Mouse (Mus musculus) adrenal gland, postnatal 10 days (tissue): ENCODE measurements around the gene Hoxb6. TPM values are rescaled to one million over a fixed set of nuclear protein-coding genes. Genes with fewer than 3 reads are reported as not detected.

Source experiments
- DNase-seq: peaks from one replicate; pipeline ENCODE4 v3.0.0; 2021; ENCODE audit warnings: mixed read lengths
- total RNA-seq, 2 experiments: library from RNA; stranded (reverse); gene quantifications; 2 replicates each; pipeline ENCODE4 v1.2.3; 2021

Gene Hoxb6
- total RNA-seq, 2 experiments from 2014 or later = 23.6 to 29.8 TPM

DNA sequence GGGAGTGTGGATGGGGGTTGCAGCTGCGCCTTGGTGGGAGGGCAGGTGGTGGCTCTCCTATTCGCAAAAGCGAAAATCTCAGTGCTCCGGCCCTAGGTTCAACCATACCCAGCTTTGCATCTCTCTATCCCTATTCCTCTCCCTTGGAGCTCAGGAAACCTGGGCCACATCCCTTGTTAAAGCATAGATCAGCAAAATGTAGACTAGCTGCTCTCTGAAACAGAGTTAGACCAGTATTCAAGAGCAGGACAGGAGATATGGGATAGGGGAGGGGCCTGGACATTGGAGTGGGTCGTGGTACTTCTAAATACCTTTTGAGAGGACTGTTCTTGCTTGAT, 23.0 kb downstream of the Hoxb6 start:
- DNase-seq = no peak

DNA sequence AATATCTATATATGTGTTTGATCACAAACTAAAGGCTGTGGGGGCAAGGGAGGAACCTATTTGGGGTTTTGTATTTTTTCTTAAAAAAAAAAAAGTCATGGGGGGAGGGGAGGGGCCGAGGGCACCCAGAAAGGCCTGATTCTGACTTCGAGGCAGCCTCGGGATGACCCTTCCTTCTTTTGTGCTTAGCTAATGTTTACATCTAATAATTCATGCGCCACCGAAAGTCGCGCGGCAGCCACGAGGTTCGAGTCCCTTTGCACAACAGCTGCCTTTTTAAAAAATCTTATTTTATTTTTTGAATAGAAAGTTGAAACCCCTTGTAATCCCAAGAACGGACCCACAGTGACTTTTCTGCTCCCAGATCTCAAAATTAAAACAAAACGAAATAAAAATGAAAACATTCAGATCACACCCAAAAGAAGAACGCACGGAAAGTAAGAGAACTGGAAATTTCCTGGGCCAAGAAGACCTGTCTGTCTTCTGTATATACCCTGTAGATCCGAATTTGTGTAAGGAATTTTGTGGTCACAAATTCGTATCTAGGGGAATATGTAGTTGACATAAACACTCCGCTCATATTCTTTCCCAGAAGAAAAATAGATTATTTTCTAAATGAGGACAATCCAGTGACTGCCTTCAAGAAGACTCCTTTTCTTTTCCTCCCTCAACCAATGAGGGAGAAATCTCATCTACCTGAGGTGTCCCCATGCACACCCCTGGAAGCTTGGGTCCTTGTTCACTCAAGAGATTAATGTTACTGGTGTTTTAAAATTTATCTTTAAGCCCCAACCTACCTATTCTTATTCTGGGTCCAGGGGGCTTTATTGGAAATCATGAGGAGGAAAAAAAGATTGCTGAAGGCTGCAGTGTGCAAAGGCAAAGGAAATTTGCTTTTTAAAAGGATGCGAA, 24.7 kb downstream of the Hoxb6 start:
- DNase-seq = no peak

DNA sequence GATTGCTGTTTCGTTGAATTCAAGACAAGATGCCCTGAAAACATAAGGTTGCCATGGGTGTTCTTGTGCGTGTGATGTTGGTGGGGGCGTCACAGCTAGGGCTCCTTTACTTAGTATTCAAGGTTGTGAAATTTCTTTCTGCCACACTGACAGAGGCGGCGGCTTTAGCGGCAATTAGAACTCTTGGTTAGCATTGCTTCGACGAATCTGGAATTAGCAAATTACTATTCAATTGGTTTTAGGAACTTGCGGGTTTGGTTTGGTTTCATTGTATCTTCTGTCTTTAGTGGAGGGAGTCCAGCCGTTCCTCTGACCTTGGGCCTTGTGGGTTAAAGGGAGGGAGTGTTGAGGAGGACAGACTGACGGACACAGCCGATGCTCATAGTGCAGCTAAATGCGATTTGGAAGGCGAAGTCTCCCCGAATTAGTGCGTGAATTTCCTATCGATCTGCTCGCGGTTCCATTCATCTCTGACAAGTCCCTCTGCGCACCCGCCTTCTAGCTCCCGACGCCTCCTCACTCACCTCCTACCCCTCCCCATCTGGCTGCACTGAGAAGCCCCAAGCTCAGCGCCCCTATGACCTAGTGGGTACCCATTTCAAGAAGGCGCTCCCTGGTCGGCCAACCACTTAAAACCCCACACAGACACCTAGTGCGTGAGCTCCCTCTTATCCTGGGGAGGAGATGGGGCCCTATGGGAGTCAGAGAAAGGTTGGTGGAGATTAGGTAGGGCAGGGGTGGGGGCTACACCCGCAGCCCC, 25.5 kb downstream of the Hoxb6 start, which contains the start of gene Hoxb4:
Hoxb4 (plus strand) TSS at position 660 of the 760 bp plus-strand sequence.
- peak; percentile 47 for DNase-seq

DNA sequence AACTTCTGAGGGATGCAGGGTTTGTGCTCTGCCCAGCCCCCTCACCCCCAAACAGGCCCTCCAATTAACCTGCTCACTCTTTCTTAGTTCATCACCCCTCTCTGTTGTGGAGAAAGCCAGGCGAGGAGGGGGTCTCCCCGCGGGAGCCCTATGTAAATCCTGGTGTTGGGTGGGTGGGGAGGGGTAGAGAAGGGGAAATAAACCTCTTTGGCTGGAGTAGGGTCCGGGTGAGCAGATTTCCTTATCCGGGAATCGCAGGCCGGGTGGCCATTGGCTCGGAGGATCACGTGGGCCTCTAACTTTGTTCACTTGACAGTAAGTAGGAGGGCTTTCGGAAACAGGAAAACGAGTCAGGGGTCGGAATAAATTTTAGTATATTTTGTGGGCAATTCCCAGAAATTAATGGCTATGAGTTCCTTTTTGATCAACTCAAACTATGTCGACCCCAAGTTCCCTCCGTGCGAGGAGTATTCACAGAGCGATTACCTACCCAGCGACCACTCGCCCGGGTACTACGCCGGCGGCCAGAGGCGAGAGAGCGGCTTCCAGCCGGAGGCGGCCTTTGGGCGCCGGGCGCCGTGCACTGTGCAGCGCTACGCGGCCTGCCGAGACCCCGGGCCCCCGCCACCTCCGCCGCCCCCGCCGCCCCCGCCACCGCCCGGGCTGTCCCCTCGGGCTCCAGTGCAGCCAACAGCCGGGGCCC, 26.2 kb downstream of the Hoxb6 start:
- peak; percentile 89 for DNase-seq

DNA sequence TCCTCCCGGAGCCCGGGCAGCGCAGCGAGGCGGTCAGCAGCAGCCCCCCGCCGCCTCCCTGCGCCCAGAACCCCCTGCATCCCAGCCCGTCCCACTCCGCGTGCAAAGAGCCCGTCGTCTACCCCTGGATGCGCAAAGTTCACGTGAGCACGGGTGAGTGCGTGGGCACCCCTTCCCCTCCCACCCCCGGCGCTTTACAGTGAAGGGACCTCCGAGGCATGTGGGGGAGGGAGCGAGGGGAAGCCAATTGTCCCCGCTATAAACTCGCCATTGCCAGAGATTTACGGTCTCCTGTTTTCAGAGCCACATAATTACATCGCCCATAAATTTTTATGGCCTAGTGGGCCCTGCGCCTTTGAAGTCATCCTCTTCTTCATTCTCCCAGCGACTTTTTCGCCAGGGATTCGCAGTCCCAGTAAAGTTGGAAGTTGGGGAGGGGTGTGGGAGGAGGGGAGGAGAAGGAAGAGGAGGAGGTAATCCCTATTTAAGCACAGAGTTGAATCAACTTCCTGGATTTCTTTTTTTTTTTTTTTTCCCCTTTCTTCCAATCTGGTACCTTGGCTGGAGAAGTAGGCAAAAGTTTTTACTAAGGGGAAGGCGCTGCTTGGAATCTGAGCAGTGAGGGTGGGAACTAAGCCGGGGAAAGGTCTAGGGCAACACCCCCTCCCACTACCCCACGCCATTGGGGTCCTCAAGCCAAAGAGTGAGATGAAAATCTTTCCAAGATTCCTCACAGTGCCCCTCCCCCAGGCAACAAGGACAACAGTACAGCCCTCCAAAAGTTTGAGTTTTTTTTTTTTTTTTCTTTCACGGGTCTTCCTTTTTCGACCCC, 27.0 kb downstream of the Hoxb6 start:
- peak; percentile 67 for DNase-seq

DNA sequence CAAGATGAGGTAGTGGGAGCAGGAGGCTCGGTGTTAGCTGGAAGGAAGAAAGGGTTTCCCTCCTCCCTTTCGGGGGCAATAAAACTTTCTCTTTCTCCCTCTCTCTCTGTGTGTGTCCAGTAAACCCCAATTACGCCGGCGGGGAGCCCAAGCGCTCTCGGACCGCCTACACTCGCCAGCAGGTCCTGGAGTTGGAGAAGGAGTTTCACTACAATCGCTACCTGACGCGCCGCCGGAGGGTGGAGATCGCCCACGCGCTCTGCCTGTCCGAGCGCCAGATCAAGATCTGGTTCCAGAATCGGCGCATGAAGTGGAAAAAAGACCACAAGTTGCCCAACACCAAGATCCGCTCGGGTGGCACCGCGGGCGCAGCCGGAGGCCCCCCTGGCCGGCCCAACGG, 27.6 kb downstream of the Hoxb6 start:
- peak; percentile 72 for DNase-seq

DNA sequence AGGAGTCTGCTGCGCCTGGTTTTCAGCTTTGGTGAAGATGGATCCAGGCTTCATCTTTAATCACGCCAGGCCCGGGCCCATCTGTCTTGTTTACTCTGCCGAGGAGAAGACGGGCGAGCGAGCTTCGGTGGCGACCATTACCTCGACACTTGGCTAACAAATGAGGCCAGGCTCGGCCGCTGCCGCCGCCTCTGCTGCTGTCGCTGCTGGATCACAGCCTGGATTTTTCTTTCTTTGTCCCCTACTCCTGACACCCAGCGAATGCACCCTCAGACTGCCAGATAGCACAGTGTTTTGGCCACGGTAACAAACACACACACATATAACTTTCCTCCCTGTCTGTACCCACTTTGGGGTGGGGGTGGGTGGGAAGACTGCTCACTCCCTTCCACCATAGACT, 28.4 kb downstream of the Hoxb6 start:
- DNase-seq = peak; percentile 60

DNA sequence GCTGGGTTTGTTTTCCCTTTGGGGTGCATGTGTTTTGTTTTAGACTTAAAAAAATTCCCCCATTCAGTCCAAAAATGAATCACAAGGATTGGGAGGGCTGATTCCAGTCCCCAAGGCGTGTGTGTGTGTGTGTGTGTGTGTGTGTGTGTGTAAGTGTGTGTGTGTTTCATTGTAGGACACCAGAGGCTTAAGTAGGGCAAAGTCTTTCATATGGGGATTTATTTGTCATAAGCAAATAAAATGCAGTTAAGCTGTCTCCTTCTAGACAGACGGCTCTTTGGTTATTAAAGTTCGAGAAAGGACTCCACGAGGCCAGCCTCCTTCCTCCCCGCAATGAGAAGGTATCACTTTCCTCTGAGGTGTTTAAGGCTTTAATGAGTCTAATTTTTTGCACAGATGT, 29.6 kb downstream of the Hoxb6 start:
- peak; percentile 48 for DNase-seq

DNA sequence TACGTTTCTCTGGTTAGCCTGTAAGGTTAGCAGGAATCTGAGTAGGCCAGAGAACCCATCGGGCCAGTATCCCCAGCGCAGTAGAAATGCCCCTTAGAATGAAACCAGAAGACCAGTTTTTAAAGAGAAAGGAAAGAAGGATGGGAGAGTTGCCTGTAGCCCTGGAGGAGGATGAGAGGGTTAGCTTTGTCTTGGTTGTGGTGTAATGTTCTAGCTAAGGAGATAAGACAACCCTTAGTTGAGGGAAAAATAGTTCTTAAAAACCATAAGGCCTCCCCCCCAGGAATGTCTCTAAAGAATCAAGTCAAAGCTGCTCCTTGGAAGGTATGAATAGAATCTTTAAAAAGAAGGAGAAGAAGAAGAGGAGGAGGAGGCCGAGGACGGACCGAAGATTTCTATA, 30.5 kb downstream of the Hoxb6 start:
- DNase-seq = no peak

DNA sequence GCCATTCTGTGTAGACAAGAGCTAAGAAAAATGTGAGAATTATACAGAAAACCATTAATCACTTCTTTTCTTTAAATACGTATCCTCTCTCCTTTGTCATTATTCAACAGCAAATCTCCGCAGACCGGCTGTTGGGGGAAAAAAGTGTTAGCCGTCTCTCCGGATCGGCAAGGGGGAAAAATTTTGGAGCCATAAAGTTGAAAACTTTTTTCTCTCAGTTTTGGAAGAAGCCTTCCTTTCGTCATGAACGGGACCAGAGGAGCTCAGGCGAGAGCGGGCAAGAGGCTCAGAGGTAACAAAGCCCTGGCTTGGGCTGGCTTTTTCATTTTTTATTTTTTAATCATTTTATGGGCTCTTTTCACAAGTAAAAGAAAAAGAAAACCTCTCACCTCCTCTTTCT, 30.9 kb downstream of the Hoxb6 start, which contains the start of gene Hoxb3:
Hoxb3 (plus strand) TSS at position 173 of the 400 bp plus-strand sequence.
- no peak for DNase-seq

DNA sequence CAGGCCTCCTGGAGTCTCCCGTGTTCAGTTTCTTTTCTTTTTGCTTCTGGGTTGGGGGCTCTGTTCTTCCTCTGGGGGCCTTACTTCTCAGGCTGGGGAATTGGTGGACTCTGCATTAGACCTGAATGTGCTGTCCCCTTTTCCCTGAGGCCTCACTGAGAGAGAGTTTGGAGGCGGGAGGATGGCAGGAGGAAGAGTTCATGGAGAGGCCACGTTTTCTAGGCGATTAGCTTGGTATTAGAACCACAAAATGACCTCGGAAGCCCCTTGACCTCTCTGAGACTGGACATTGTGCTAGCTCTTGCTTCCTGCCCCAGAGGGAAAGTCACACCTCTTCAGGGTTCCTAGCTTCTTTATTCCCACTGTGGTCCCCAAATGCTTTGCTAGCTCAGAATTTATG, 31.8 kb downstream of the Hoxb6 start:
- DNase-seq = peak; percentile 46

DNA sequence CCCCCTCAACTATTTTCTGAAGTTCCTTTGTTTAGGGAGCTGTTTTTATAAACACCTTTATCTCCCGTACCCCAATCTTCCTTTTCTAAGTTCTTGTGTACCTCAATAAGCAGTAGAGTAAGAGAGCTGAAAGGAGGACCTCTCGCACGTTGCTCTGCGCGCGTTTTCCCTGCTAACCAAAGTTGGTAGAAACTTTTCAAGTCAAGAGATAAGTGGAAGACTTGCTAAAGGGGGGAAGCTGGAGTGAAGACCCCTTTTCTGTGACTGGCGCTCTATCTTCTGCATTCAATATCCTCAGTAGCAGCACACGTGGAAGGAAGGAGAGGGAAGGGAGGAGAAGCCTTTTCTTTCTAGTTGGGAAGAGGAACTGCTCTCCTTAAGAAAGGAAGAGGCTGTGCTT, 32.7 kb downstream of the Hoxb6 start:
- no peak for DNase-seq

DNA sequence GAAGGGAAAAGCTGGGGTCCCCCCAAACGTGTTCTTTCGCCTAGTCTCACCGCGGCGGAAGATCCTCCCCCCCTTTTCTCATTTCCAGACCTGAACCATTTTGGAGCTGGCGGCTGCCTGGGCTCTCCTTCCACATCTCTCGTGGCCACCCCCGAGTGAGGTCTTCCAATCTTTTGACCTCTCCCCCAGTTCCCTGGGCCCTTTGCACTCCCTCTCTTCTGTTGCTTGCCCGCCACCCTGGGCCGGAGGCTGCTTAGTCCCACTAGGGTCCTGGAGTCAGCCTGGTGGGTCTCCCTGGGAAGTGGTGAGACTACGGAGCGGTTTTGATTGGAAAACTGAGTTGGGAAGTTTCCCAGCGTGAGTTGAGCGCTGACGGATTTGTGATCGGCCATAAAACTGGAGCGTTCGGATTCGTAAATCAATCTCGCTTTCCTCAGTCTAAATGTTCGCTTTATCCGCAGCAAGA, 33.5 kb downstream of the Hoxb6 start:
- peak; percentile 43 for DNase-seq

DNA sequence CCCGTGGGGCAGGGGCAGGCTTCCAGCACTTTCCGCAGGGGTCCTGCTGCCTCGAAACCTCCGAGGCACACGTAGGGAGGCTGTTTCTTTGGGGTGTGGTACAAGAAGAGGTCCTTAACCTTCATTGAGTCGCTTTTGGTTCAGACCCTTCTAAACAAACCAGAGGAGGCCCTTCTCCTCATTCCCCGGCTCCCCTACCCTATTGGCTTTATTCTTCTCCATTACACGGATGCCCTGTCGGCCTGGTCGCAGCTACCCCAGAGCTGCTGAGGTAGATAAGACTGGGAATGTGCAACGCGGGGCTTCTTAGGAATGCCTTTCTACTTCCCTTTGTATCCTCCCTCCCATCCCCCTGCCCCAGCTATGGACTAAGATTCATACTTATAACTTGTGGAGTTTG, 34.4 kb downstream of the Hoxb6 start:
- DNase-seq = no peak

DNA sequence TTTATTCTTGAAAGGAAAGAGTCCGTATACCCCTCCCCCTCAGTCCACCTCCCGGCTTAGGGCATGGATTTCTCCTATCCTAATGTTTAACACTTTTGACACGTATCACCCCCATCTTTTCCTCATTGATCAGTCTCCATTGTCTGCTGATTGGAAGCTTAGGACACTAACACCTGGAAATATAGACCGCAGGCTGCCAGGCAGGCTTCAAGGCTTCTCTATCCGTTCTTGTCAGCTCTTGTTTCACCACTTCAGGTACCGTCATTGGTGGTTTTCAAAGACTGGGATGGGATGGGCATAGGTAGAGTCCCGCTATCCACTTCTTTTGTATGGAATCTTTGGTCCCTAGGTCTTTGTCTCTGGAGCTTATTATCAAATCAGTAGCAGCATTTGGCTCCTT, 34.8 kb downstream of the Hoxb6 start:
- DNase-seq = no peak

DNA sequence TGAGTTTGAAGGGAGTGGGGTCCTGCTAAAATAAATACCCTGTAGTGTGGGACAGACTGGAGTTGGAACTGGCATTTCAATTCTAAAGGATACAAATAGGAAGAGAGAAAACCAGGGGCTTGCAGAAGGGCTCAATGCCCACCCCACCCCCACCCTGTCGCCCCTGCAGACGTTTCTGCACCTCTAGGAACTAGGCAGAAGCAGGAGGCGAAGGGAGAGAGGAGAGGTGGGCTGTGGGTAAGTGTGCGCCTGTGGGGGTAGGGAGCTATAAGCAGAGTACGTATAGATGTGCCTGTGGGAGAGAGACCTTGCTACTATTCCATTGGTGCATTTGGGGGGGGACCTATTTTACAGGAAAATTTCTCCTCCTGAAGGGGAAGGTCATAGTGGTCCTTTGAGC, 35.5 kb downstream of the Hoxb6 start:
- DNase-seq = no peak

DNA sequence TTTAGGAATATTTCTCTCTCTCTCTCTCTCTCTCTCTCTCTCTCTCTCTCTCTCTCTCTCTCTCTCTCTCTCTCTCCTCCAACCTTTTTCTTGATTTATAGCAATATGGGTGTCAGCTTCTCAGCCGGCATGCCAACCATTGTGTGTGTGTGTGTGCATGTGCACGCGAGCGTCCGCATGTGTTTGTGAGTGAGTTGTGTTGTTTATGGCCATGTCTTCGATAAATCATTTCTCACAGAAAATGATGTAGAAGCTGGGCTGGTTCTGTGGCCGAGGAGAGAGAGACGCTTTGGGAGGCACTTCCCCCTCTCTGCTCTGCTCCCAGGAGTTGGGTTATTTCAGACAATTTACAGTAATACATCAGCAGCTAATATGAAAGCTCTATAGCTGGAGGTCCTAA, 36.3 kb downstream of the Hoxb6 start:
- DNase-seq = no peak

DNA sequence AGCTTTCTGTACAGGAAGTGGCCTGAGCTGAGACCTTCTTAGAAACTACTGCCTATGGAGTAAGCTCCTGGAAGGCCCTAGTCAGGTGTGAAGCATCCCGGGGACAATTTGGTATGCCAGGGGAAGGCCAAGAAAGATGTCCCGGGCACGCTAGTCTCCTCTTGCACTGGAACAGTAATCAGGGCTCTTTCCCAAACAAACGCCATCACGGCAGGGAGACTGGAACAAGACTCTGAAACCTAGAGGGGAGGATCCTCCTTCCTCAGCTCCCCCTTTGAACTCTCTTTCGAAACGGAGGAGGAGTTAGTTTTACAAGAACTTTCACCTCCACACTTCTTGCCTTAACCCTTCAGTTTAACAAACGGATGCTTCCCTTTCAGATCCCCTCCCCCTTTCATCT, 39.8 kb downstream of the Hoxb6 start:
- no peak for DNase-seq

DNA sequence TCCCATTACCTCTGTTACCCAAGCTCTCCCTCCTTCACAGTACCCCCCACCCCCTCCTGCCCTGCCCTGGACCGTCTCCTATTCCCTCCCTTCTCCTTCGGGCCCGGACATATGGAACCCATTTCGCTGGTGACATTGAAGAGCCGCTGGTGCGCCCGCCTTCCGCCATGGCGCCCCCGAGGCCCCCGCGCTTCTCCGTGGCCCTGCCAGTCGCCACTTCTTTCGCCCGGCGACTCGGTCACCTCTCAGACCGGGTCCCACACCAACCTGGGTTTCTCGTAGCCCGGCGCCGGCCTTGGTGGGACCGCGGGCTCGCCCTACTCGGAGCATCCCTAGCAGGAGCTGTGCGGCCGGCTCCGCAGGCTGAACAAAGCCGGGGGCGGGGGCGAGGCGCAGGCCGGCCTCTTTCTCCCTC, 40.3 kb downstream of the Hoxb6 start:
- no peak for DNase-seq

DNA sequence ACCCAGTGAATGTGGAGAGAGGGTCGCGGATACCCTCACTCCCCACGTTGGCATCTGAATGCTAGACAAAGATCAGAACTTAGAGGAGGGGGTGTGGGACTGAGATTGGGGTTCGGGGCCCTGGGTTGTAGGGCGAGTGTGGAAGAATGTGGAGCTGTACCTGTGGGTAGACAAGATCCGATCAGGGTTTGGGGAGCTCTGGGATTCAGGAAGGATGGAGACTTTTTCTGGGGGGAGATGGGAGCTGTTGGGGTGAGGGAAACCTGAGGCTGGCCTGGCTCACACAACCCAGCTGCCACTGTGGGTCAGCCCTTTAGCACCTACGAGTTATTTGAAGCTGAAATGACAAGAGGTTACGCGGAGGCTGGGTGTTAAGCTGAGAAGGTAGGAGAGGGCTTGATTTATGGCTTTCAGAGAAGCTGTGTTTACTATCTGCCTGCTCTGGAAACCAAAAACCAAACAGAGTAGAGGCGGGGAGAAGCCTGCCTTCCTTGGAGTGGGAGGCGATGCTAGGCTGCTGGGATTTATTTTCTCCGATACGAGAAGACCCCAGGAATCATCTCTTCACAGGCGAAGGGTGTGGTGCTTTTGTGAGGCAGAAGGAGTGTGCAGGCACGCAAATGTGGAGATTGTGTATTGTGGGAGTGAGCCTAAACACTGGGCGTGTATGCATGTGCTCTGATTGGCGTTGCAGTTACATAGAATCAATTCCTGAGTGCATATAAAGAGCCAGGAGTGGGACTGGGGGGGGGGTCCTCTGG, 41.1 kb downstream of the Hoxb6 start:
- DNase-seq = no peak

DNA sequence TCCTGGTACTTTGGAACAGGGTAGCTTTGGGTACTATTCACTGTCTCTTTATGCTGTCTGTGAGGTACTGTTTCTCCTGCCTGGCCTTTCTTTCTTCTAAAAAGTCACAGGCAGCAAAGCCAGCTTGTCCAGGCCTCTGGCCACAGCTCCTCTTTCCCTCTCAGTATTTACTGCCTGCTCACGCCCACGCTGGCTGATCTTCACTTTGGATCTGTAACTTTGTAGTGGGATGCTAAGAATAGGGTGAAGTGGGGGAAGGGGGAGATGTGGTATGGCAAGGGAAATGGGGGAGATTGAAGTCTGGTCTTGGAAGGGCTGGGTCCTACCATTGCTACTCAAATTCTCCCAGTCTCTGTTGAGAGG, 41.7 kb downstream of the Hoxb6 start:
- DNase-seq = no peak
